Mouse (Mus musculus): Measurements from ENCODE around the gene Tmem245.
"Not testable (repeated sequence)": the region's sequence is repeated elsewhere in the genome, so short reads cannot be mapped to it uniquely, and the experiment has no call there.

The Tmem245 gene

GRCm38 (mm10) chr4:56922229-56922628 lies 25.0 kb downstream of the Tmem245 start:
- no peak for DNase-seq

- DNase-seq: no peak
Observed at GRCm38 (mm10) chr4:56915732-56916325, 31.4 kb downstream of the Tmem245 start.

GRCm38 (mm10) chr4:56914761-56915160 lies 32.5 kb downstream of the Tmem245 start:
- DNase-seq: no peak

- no peak for DNase-seq
Observed at GRCm38 (mm10) chr4:56914338-56914737, 32.9 kb downstream of the Tmem245 start.

GRCm38 (mm10) chr4:56912382-56913001 lies 34.7 kb downstream of the Tmem245 start:
- DNase-seq: no peak

- DNase-seq: no peak
Observed at GRCm38 (mm10) chr4:56909568-56909967, 37.7 kb downstream of the Tmem245 start.

- DNase-seq: no peak
Observed at GRCm38 (mm10) chr4:56907671-56908070, 39.6 kb downstream of the Tmem245 start.

GRCm38 (mm10) chr4:56906926-56907325 lies 40.3 kb downstream of the Tmem245 start:
- DNase-seq: no peak

GRCm38 (mm10) chr4:56905507-56905906 lies 41.7 kb downstream of the Tmem245 start:
- DNase-seq: no peak

- peak; percentile 26 for DNase-seq
Observed at GRCm38 (mm10) chr4:56901671-56902070, 45.6 kb downstream of the Tmem245 start.

- no peak for DNase-seq
Observed at GRCm38 (mm10) chr4:56899216-56899615, 48.0 kb downstream of the Tmem245 start.

- DNase-seq: no peak
Observed at GRCm38 (mm10) chr4:56897511-56897910, 49.7 kb downstream of the Tmem245 start.

- no peak for DNase-seq
Observed at GRCm38 (mm10) chr4:56894196-56894595, 53.0 kb downstream of the Tmem245 start.

GRCm38 (mm10) chr4:56892501-56893115 lies 54.6 kb downstream of the Tmem245 start:
- DNase-seq: no peak

GRCm38 (mm10) chr4:56888483-56888882 lies 58.8 kb downstream of the Tmem245 start:
- no peak for DNase-seq

- no peak for DNase-seq
Observed at GRCm38 (mm10) chr4:56886286-56886979, 60.8 kb downstream of the Tmem245 start.

- no peak for DNase-seq
Observed at GRCm38 (mm10) chr4:56880036-56880703, 67.1 kb downstream of the Tmem245 start.

- no peak for DNase-seq
Observed at GRCm38 (mm10) chr4:56878971-56879370, 68.3 kb downstream of the Tmem245 start.

- DNase-seq: not testable (repeated sequence)
Observed at GRCm38 (mm10) chr4:56870541-56870940, 76.7 kb downstream of the Tmem245 start.

GRCm38 (mm10) chr4:56867761-56868160 lies 79.5 kb downstream of the Tmem245 start:
- no peak for DNase-seq

GRCm38 (mm10) chr4:56865971-56866370 lies 81.3 kb downstream of the Tmem245 start:
- no peak for DNase-seq

- DNase-seq: peak; percentile 96
Observed at GRCm38 (mm10) chr4:56865003-56865511, 82.2 kb downstream of the Tmem245 start, which contains the start of gene Ctnnal1. Gene Ctnnal1 (minus strand): TSS chr4:56865188.
